Mouse (Mus musculus) activated CD4-positive, CD25-positive, alpha-beta regulatory T cell, adult 9 weeks (primary cell): ENCODE measurements around the gene Olfr692. TPM values are rescaled to one million over a fixed set of nuclear protein-coding genes. Genes with fewer than 3 reads are reported as not detected.

Source experiments
- polyA plus RNA-seq: library from polyadenylated mRNA; unstranded; fragments of 100-300 nt; shearing (Covaris generic); gene quantifications from one replicate; pipeline ENCODE4 v1.2.1, GENCODE M21; 2017

Gene Olfr692
- polyA plus RNA-seq: not detected

DNA sequence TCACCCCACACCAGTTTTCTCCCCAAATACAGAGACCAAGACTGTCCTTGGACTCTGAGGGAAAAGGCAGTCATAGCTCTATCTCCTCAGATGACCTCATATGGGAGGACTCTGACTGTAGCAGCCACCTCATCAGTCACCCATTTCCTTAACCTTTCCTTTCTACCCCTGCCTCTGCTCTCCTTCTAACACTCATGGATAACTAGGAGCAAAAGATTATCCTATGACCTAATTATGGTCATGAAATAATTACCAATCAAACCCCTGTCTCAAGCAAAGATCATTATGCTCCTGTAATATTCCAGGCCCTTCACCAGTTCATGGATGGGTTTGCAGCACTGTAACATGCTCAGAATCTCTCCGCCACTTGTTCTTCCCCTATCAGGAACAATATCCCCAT lies at the start of gene Olfr692:
TSS of gene Olfr692 (plus strand) at position 301 of the 400 bp plus-strand sequence.

DNA sequence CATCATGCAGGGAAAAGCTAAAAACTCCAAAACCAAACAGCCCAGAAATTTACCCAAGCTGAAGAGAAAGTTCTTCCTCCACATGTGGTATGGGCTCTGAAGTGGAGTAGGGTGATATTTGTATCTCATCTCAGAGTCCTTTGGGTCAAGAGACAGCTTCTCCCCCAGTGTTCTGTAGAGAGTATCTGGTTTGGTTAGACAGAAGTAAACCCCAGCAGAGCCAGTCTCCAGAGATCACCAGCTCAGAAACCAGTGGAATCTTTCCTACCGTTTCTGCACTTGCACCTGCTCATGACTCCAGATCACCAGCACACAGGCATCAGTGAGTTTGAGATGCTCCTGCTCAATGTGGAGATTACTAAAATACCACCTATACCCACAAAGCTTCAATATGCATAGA lies 34.0 kb upstream of the Olfr692 start, which contains the start of gene Olfr690:
TSS of gene Olfr690 (minus strand) at position 101 of the 400 bp plus-strand sequence.

DNA sequence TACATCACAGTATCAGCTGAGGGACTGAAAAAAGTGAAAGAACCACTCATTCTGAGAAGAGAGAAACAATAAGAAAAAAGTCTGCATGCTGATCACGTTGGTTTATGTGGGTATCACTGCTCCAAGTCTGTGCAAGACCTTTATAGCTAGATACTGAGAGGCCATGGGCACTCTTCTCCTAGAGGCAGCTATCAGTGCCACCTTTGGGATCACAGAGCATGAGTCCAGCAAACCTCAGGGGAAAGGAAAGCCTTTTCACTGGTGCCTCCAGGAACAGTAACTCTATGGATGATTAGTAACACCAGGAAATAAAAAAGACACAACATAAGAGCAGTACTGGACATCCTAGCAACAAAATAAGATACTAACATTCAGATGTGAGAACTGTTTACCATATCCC lies 25.9 kb upstream of the Olfr692 start, which contains the start of gene Olfr691:
TSS of gene Olfr691 (minus strand) at position 101 of the 400 bp plus-strand sequence.

DNA sequence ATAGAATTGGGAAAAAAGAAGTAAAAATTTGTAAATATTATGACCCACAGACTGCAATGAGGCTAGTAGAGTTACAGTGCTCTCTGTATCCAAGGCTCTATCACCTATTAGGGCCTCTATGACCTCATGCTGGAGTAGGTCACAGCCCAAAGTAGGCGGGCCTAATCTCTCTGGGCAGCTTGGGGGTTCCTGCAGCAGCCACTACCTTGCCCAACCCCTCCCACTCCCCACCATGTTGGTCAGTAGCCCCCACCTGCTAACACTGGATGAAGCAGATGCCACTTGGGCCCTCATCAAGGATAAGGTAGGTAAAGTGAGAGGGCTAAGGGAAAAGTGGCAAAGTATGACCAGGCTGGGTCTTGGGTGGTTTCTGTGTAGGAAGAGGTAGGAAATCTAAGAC lies 6.8 kb downstream of the Olfr692 start, which contains the start of gene Gm5901:
TSS of gene Gm5901 (plus strand) at position 173 of the 400 bp plus-strand sequence.

DNA sequence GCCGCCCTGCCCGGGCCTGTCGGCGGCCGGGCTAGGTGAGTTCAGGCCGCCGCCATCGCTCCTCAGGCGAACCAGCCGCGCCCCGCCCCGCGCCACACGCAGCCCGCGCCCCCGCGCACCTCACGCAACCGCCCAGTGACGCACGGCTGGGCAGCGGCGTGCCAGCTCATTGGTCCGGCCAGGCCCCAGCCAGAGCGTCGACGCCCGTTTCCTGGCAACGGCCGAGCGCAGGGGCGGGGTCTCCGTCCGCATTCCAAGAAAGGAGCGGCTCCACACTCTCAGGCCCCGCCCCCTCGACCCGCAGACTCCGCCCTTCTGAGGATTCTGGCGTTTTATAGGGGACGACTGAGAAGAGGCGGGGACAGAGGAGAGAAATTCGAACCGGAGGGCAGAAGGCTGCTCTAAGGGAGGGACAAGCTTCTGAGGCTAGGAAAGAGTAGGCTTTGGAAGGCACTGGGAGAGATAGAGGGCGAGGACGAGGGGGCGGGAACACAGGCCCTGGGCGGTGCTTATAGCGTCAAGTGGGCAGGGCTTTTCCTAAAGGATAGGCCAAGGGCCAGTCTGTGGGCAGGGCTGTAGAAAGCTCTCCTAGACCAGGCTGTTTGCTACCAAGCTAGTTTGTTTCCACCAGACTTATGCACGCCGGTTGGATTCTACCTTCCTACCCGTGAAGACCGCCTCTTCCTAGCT lies 32.0 kb downstream of the Olfr692 start, which contains the start of gene Fam160a2:
TSS of gene Fam160a2 (minus strand) at position 120 of the 690 bp plus-strand sequence.

DNA sequence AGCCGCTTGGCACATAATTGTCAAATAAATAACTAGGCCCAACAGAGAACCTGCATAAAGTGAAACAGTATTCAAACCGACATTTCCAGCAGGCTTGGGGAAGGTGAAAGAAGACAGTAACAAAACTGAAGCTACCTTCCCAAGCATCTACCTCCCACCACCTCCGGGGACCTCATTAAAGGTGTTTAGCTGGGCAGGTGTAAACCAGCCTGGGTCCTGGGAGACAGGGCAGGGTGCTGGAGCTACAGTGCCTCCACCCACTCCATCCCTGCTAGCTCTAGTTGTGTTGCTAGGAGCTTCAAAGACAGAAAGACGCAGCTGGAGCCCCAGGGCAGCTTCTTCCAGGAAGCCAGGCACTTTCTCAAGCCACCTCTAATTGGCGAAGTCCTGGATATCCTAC lies 36.2 kb downstream of the Olfr692 start, which contains the start of gene Cnga4:
TSS of gene Cnga4 (plus strand) at position 301 of the 400 bp plus-strand sequence.

Other genes with a start within 250 kb of the Olfr692 start
- not detected for gene Olfr683, start 221.2 kb upstream of the Olfr692 start, polyA plus RNA-seq
- not detected for gene Olfr684, start 204.6 kb upstream of the Olfr692 start, polyA plus RNA-seq
- gene Olfr685, start 182.2 kb upstream of the Olfr692 start, polyA plus RNA-seq: not detected
- gene Olfr686, start 160.7 kb upstream of the Olfr692 start, polyA plus RNA-seq: not detected
- not detected for gene Olfr688, start 80.1 kb upstream of the Olfr692 start, polyA plus RNA-seq
- gene Olfr689, start 57.1 kb upstream of the Olfr692 start, polyA plus RNA-seq: not detected
- not detected for gene Olfr690, start 34.1 kb upstream of the Olfr692 start, polyA plus RNA-seq
- gene Olfr691, start 26.0 kb upstream of the Olfr692 start, polyA plus RNA-seq: not detected
- not detected for gene Gm5901, start 6.8 kb downstream of the Olfr692 start, polyA plus RNA-seq
- 32.5 TPM for gene Fam160a2, start 31.8 kb downstream of the Olfr692 start, polyA plus RNA-seq
- not detected for gene Cnga4, start 36.3 kb downstream of the Olfr692 start, polyA plus RNA-seq
- not detected for gene Cckbr, start 57.5 kb downstream of the Olfr692 start, polyA plus RNA-seq
- not detected for gene Cavin3, start 114.1 kb downstream of the Olfr692 start, polyA plus RNA-seq
- gene Smpd1, start 186.1 kb downstream of the Olfr692 start, polyA plus RNA-seq: 48.2 TPM
- gene Apbb1, start 213.4 kb downstream of the Olfr692 start, polyA plus RNA-seq: 7.1 TPM
- not detected for gene Hpx, start 231.9 kb downstream of the Olfr692 start, polyA plus RNA-seq